In the genomic region with DNA sequence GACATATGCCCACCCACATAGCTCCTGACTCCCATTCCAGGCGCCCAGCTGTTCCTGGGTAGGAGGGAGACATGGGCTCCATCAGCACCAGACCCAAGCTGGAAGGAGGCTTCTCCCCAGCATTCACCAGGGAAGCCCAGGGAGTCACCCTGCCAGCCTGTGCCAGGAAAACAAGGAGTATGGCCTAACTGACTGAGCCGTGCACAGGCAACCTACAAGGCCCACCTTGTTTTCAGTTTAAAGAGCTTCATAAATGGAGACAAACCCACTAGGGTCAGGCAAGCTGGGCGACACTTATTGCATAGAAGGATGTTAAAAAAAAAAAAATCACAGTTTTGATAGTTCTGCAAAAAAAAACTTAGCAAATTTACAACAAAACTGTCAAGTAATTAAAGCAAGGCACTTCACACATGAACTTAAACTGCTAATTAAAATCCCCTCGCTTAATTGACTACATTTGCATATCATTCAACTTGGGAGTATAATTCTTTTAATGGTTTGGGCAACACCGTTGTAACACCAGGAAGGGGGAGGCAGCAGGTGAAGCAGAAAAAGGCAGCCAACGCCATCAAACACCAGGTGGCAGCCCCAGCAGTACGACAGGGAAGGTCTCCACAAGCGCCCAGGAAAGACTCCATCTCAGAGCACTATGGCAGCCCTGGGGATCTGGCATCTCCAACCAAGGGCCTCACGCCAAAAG, we compare ENCODE assay signal across 10 mouse cellular contexts. TPM values are rescaled to one million over a fixed set of nuclear protein-coding genes. Genes with fewer than 3 reads are reported as not detected.
A peak's percentile ranks its signal among the peaks of the same experiment; 100 is the strongest.
DNase-seq lines count a peak whose midpoint lies in the region; ATAC-seq lines count a peak whose summit lies in the region.
"Had no signal": no experiment of that assay in that cellular context is flagged by ENCODE, and none has a peak within 500 bp of the region (broad histone marks: within the 10 kb centered on the region; RNA-seq: fewer than 3 reads in every experiment).

No protein-coding gene starts in this region.

- no peak for DNase-seq in midbrain, embryonic 11.5 days (ENCODE audit: low spot score, missing footprints)
- peak; percentile 80 for DNase-seq in cerebellum, adult 9-10 months
- no peak for DNase-seq in hindbrain, embryonic 10.5 days (ENCODE audit: low spot score)
- DNase-seq in heart, postnatal 10 days: no peak
- DNase-seq in left cerebral cortex, adult 11 months (ENCODE audit: low spot score): no peak
- no peak for DNase-seq in gastrocnemius, postnatal 14 days
- DNase-seq: kidney, adult 2 months had no signal

- H3K27me3 ChIP-seq in midbrain, embryonic 16.5 days (ENCODE audit: control insufficient read depth, insufficient read depth, low read depth, low read length): no peaks in the 10 kb centered on the region
- no peaks in the 10 kb centered on the region for H3K27me3 ChIP-seq in midbrain, embryonic 11.5 days (ENCODE audit: control insufficient read depth, insufficient read depth, low read length)
- H3K27me3 ChIP-seq in hindbrain, embryonic 10.5 days (ENCODE audit: insufficient read depth, poor library complexity, severe bottlenecking): no peaks in the 10 kb centered on the region
- H3K27me3 ChIP-seq in neural tube, embryonic 13.5 days: no peaks in the 10 kb centered on the region
- H3K27me3 ChIP-seq: megakaryocyte, embryonic 14.5 days had no signal

- H3K4me1 ChIP-seq in midbrain, embryonic 16.5 days (ENCODE audit: control insufficient read depth, insufficient read depth, low read length): peaks cover 46% of the 10 kb centered on the region
- peaks cover 25% of the 10 kb centered on the region for H3K4me1 ChIP-seq in midbrain, embryonic 11.5 days (ENCODE audit: control insufficient read depth, insufficient read depth, low read length)
- H3K4me1 ChIP-seq in hindbrain, embryonic 10.5 days (replicated peaks): peaks cover 95% of the 10 kb centered on the region
- peaks cover 86% of the 10 kb centered on the region for H3K4me1 ChIP-seq in neural tube, embryonic 13.5 days (replicated peaks)

- H3K4me3 ChIP-seq in midbrain, embryonic 16.5 days (ENCODE audit: low read depth, low read length): no peak overlapping the region
- H3K4me3 ChIP-seq in midbrain, embryonic 11.5 days (ENCODE audit: low read depth, low read length): no peak overlapping the region
- peak overlapping the region; percentile 1; the same call in 1 of the 2 replicates for H3K4me3 ChIP-seq in hindbrain, embryonic 10.5 days
- no peak overlapping the region for H3K4me3 ChIP-seq in neural tube, embryonic 13.5 days
- H3K4me3 ChIP-seq: megakaryocyte, embryonic 14.5 days had no signal

- H3K27ac ChIP-seq in midbrain, embryonic 16.5 days (ENCODE audit: low read length): no peak overlapping the region
- no peak overlapping the region for H3K27ac ChIP-seq in midbrain, embryonic 11.5 days (ENCODE audit: low read depth, low read length)
- H3K27ac ChIP-seq in hindbrain, embryonic 10.5 days: 0 out of 2 replicates have a peak overlapping the region, but pooled peaks have one; percentile 29
- H3K27ac ChIP-seq in neural tube, embryonic 13.5 days (replicated peaks): peak overlapping the region; percentile 79

- peak overlapping the region; percentile 6; the same call in 1 of the 2 replicates for H3K4me2 ChIP-seq in midbrain, embryonic 16.5 days (ENCODE audit: low read length)
- H3K4me2 ChIP-seq in midbrain, embryonic 11.5 days: no peak overlapping the region
- H3K4me2 ChIP-seq in neural tube, embryonic 13.5 days: peak overlapping the region; percentile 100; the same call in 1 of the 2 replicates

- H3K9me3 ChIP-seq in midbrain, embryonic 16.5 days (replicated peaks; ENCODE audit: control insufficient read depth, low read length, poor library complexity, severe bottlenecking): no peaks in the 10 kb centered on the region
- no peaks in the 10 kb centered on the region for H3K9me3 ChIP-seq in midbrain, embryonic 11.5 days (ENCODE audit: control insufficient read depth, low read length)
- H3K9me3 ChIP-seq in hindbrain, embryonic 10.5 days: peaks cover 3% of the 10 kb centered on the region; the same call in 1 of the 2 replicates
- no peaks in the 10 kb centered on the region for H3K9me3 ChIP-seq in neural tube, embryonic 13.5 days
- H3K9me3 ChIP-seq: megakaryocyte, embryonic 14.5 days had no signal

- no peaks in the 10 kb centered on the region for H3K36me3 ChIP-seq in midbrain, embryonic 16.5 days (ENCODE audit: control insufficient read depth, insufficient read depth, low read length)
- H3K36me3 ChIP-seq in midbrain, embryonic 11.5 days (ENCODE audit: control insufficient read depth, insufficient read depth, low read length): peaks cover 7% of the 10 kb centered on the region
- peaks cover 41% of the 10 kb centered on the region for H3K36me3 ChIP-seq in hindbrain, embryonic 10.5 days
- 0 out of 2 replicates have a peak, but pooled peaks cover 10% of the 10 kb centered on the region for H3K36me3 ChIP-seq in neural tube, embryonic 13.5 days

- ATAC-seq in midbrain, embryonic 16.5 days: no peak
- ATAC-seq in midbrain, embryonic 11.5 days (ENCODE audit: low FRiP score): no peak
- ATAC-seq in neural tube, embryonic 13.5 days (ENCODE audit: low read depth): peak; percentile 50; the same call in 1 of the 2 replicates

- 54% methylated on average over 9 of the region's 9 CpGs for WGBS in midbrain, embryonic 16.5 days
- WGBS in midbrain, embryonic 11.5 days: 75% methylated on average over 9 of the region's 9 CpGs
- WGBS in hindbrain, embryonic 10.5 days: 80% methylated on average over 9 of the region's 9 CpGs
- WGBS in neural tube, embryonic 13.5 days: 45% methylated on average over 9 of the region's 9 CpGs

- intact Hi-C loops in heart, postnatal 10 days (cut with DNase I): loop anchor here (5.0 kb wide), 1 partner anchor 34 kb away; the partner anchor contains the start of gene Faap20
- intact Hi-C loops in gastrocnemius, postnatal 14 days (cut with DNase I; ENCODE audit: low total_unique reads): no loop called here

- H3K9ac ChIP-seq in midbrain, embryonic 16.5 days (ENCODE audit: low read depth, low read length): no peak overlapping the region; the same call in 1 of the 2 replicates
- no peak overlapping the region for H3K9ac ChIP-seq in midbrain, embryonic 11.5 days (ENCODE audit: low read length)
- 0 out of 2 replicates have a peak overlapping the region, but pooled peaks have one; percentile 52 for H3K9ac ChIP-seq in neural tube, embryonic 13.5 days

RNA-seq across cellular contexts. Expression of gene Ski, which starts 9.2 kb away (rescaled TPM):
- polyA plus RNA-seq in midbrain, embryonic 16.5 days (2015; fragmentation: Nextera tagmentation; extraction: Ambion mirVana): 9.6 and 10.1 TPM in 2 replicates
- polyA plus RNA-seq in midbrain, embryonic 11.5 days (2014; fragmentation: Nextera tagmentation; extraction: Ambion mirVana): 12.7 and 13.6 TPM in 2 replicates
- polyA plus RNA-seq in hindbrain, embryonic 10.5 days (2016; fragmentation: Nextera tagmentation; extraction: Ambion mirVana): 9.3 and 10.1 TPM in 2 replicates
- 11.3 and 12.2 TPM in 2 replicates for polyA plus RNA-seq in neural tube, embryonic 13.5 days (2015; fragmentation: Nextera tagmentation; extraction: Ambion mirVana)
- 10 to 100 TPM; 89.2 to 89.6 TPM for total RNA-seq in heart, postnatal 10 days (2021)
- total RNA-seq in gastrocnemius, postnatal 14 days (2021): 10 to 100 TPM; 41.6 to 51.6 TPM

RNA-seq across cellular contexts. Expression of gene Faap20, which starts 36.4 kb away (rescaled TPM):
- 69.8 and 70.1 TPM in 2 replicates for polyA plus RNA-seq in midbrain, embryonic 16.5 days (2015; fragmentation: Nextera tagmentation; extraction: Ambion mirVana)
- 101 and 110 TPM in 2 replicates for polyA plus RNA-seq in midbrain, embryonic 11.5 days (2014; fragmentation: Nextera tagmentation; extraction: Ambion mirVana)
- polyA plus RNA-seq in hindbrain, embryonic 10.5 days (2016; fragmentation: Nextera tagmentation; extraction: Ambion mirVana): 115 and 118 TPM in 2 replicates
- 76.3 and 84.2 TPM in 2 replicates for polyA plus RNA-seq in neural tube, embryonic 13.5 days (2015; fragmentation: Nextera tagmentation; extraction: Ambion mirVana)
- 10 to 100 TPM; 25.7 to 28.2 TPM for total RNA-seq in heart, postnatal 10 days (2021)
- 10 to 100 TPM; 11.9 to 15.3 TPM for total RNA-seq in gastrocnemius, postnatal 14 days (2021)

Comparison
In these comparisons a context has a peak if more than half of its experiments do, and no peak if none do; other contexts are left out.
1. H3K27ac ChIP-seq: peak in hindbrain, embryonic 10.5 days (single experiment) and neural tube, embryonic 13.5 days (single experiment); none in midbrain, embryonic 16.5 days (single experiment) and midbrain, embryonic 11.5 days (single experiment).